Mouse (Mus musculus): ENCODE data around the gene Hcrtr1. TPM values are rescaled to one million over a fixed set of nuclear protein-coding genes. Genes with fewer than 3 reads are reported as not detected.

Gene Hcrtr1
- total RNA-seq, 2 experiments from 2014 or later: 11.2 TPM

DNA sequence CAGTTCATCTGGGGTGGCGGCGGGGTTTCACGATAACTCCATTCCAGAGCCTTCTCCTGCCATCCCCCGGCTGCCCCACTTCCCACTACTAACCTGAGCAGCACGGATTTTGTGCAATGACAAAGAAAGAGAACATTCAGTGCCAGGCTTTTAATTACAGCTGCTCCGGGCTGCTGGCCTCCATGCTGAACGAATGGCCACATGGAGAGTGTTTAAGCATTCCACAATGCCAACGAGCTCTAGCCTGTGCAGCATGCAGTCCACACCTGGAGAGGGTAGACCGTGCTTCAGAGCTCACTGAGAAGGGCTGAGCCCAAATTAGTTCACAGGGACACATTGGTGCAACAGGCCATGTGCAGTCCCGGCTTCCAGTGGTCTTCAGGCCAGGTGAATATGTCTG, 9.1 kb downstream of the Hcrtr1 start:
- DNase-seq (ENCODE audit: extremely low spot score in 1 of 2, low spot score in 2 of 2): no peak
- intact Hi-C loops (cut with DNase I): no loop called here

- peak in 1 of 2 experiments; percentile 19 for DNase-seq (ENCODE audit: extremely low spot score in 1 of 2, low spot score in 2 of 2)
- intact Hi-C loops (cut with DNase I): no loop called here
Measured at GRCm38 (mm10) chr4:130128907-130129306, 10.3 kb downstream of the Hcrtr1 start.

GRCm38 (mm10) chr4:130125935-130126334, 13.2 kb downstream of the Hcrtr1 start:
- intact Hi-C loops (cut with DNase I): no loop called here
- peak in 1 of 2 experiments; percentile 19 for DNase-seq (ENCODE audit: extremely low spot score in 1 of 2, low spot score in 2 of 2)

DNA sequence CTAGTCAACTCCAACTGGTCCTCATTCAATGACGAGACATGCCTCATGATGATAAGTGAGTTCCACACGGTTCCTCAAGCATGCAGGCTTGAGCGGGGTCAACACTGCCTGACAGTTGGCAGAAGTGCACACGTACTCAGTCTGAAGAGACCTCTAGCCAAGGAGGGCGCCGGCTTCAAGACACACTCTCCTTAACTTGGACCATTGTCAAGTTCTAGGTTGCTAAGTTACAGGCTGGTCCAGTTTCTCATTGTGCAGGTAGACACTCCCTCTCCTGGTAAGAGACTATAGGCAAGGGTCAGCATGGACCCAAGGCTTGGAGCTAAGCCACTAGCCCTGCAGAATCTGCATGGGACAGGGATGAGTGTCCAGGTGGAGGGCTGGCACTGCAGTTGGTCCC, 14.0 kb downstream of the Hcrtr1 start:
- DNase-seq (ENCODE audit: extremely low spot score in 1 of 2, low spot score in 2 of 2): no peak
- intact Hi-C loops (cut with DNase I): no loop called here

DNA sequence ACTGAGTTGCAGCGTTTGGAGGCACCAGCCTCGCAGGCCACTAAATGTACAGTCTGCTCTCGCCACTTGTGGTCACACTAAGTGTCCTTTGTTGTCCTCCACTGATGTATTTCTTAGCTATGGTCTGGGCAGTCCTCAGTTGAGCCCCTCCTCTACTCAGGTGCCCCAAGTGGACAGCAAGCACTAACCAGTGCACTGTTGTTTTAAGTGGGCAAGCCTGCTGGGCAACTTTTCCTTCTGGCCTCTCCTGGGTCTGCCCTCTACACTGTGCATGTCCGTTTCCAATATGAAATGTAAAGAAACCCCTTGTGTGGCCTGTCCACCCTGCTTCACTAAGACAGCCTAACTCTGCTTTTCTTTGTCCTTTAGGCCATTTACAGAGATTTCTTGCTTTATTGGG, 15.0 kb downstream of the Hcrtr1 start:
- intact Hi-C loops (cut with DNase I): no loop called here
- DNase-seq (ENCODE audit: extremely low spot score in 1 of 2, low spot score in 2 of 2): no peak

DNA sequence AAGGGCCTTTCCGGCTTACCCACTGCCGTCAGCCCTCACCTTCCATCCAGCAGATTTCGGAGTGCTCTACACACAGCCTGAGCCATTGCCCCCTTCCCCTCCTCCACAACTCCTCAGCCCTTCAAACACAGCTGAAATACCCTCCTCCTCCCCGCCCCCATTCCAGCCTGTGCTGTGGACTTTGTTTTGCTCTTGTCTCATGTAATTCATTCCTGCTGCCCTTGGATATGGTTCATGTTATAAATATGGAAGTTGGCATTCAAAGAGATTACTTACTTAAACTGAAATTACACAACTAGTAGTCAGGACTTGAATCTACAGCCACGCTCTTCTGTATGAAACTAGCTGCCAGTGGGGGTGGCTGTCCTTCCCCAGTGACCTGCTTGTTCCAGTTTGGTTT, 16.1 kb downstream of the Hcrtr1 start:
- intact Hi-C loops (cut with DNase I): no loop called here
- DNase-seq (ENCODE audit: extremely low spot score in 1 of 2, low spot score in 2 of 2): peak in 1 of 2 experiments; percentile 27

- intact Hi-C loops (cut with DNase I): no loop called here
- DNase-seq (ENCODE audit: extremely low spot score in 1 of 2, low spot score in 2 of 2): peak in 1 of 2 experiments; percentile 20
Measured at GRCm38 (mm10) chr4:130121560-130121959, 17.6 kb downstream of the Hcrtr1 start.

DNA sequence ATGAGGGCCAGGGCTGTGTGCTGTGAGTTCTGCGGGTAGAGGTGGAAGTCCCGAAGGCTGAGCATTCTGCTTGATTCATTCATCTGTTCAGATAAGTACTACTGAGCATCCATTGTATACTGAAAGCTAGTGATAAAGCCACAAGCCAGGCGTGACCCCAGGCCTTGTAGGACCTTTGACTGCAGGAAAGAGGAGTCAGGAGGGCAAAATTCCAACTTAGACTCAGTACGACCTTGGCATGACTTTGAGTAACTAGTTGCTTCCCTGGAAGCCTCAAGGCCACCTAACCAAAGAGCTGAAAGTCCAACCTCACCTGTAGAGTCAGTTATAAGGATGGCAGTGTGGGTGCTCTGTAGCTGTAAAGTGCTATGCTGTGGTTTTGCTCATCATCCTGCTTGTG, 18.4 kb downstream of the Hcrtr1 start:
- intact Hi-C loops (cut with DNase I): no loop called here

GRCm38 (mm10) chr4:130112732-130113131, 26.4 kb downstream of the Hcrtr1 start:
- DNase-seq (ENCODE audit: extremely low spot score in 1 of 2, low spot score in 2 of 2): no peak
- intact Hi-C loops (cut with DNase I): no loop called here

More for the DNA sequence above, 18.4 kb downstream of the Hcrtr1 start:
- DNase-seq (ENCODE audit: extremely low spot score in 1 of 2, low spot score in 2 of 2): no peak

DNA sequence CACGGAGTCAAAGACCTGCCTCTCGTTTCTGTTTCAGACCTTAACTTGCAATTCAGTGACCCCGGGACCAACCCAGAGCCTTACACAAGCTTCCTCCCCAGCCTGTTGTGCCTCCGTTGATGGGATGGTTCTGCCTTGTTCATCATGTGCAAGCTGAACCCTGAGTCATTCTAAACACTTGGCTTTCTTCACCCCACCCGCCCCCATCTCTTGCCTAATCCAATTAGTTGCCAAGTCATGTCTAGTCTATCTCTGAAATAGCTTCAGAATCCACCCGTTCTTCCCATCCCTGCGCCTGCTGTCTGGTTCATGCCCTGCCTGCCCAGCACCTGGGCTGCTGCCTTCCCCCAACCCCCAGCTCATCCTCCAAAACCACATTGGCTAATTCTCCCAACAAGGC, 26.9 kb downstream of the Hcrtr1 start:
- DNase-seq (ENCODE audit: extremely low spot score in 1 of 2, low spot score in 2 of 2): no peak
- intact Hi-C loops (cut with DNase I): no loop called here

DNA sequence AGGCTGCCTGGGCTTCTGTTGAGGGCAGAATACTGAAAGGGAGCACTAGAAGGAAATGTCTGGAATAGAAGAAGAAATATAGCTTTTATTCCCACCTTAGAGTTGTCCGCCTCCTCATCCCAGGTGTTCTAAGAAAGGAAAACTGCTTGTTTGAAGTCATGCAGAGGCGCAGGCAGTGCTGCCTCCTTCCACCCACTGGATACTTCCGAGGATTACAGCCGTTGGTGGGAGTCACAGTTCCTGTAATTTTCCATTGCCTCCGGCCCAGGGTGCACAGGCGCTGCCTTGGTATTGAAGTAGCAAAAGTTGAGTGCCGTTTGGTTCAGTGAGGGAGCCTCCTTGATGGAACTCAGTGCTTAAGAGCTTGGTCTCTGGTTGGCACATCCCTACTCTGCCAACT, 29.1 kb downstream of the Hcrtr1 start:
- intact Hi-C loops (cut with DNase I): no loop called here
- peak in 1 of 2 experiments; percentile 17 for DNase-seq (ENCODE audit: extremely low spot score in 1 of 2, low spot score in 2 of 2)

DNA sequence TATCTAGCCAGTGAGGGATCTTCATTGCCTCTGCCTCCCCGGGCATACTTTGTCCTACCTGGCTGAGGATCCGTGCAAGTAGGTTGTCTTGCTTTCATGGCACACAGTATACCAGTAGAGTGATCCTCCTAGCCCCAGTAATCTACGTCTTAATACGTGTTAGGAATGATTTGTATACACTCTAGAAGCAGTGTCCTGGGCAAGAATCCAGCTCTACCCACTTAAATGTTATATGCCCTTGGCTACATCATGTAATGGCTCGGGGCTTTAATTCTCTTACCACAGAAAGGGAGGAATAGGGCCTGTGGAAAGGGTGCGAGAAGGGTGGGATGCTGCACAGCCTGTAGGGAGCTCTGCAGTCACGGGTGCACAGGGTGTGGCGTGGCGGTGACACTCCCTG, 29.5 kb downstream of the Hcrtr1 start:
- no peak for DNase-seq (ENCODE audit: extremely low spot score in 1 of 2, low spot score in 2 of 2)
- intact Hi-C loops (cut with DNase I): no loop called here

- no peak for DNase-seq (ENCODE audit: extremely low spot score in 1 of 2, low spot score in 2 of 2)
- intact Hi-C loops (cut with DNase I): no loop called here
Measured at GRCm38 (mm10) chr4:130108929-130109328, 30.2 kb downstream of the Hcrtr1 start.

- intact Hi-C loops (cut with DNase I): no loop called here
- peak; percentile 100 for DNase-seq (ENCODE audit: extremely low spot score in 1 of 2, low spot score in 2 of 2)
Measured at GRCm38 (mm10) chr4:130107444-130108131, 31.6 kb downstream of the Hcrtr1 start.

GRCm38 (mm10) chr4:130107065-130107443, 32.1 kb downstream of the Hcrtr1 start:
- no peak for DNase-seq (ENCODE audit: extremely low spot score in 1 of 2, low spot score in 2 of 2)
- intact Hi-C loops (cut with DNase I): no loop called here

- no peak for DNase-seq (ENCODE audit: extremely low spot score in 1 of 2, low spot score in 2 of 2)
- intact Hi-C loops (cut with DNase I): no loop called here
Measured at GRCm38 (mm10) chr4:130104584-130104983, 34.6 kb downstream of the Hcrtr1 start.

GRCm38 (mm10) chr4:130103632-130104031, 35.5 kb downstream of the Hcrtr1 start:
- intact Hi-C loops (cut with DNase I): no loop called here
- no peak for DNase-seq (ENCODE audit: extremely low spot score in 1 of 2, low spot score in 2 of 2)

GRCm38 (mm10) chr4:130102111-130102651, 37.0 kb downstream of the Hcrtr1 start, which contains the start of gene Pef1:
Gene Pef1, plus strand, starts transcription at chr4:130102558.
- intact Hi-C loops (cut with DNase I): no loop called here
- DNase-seq (ENCODE audit: extremely low spot score in 1 of 2, low spot score in 2 of 2): peak in 1 of 2 experiments; percentile 49

DNA sequence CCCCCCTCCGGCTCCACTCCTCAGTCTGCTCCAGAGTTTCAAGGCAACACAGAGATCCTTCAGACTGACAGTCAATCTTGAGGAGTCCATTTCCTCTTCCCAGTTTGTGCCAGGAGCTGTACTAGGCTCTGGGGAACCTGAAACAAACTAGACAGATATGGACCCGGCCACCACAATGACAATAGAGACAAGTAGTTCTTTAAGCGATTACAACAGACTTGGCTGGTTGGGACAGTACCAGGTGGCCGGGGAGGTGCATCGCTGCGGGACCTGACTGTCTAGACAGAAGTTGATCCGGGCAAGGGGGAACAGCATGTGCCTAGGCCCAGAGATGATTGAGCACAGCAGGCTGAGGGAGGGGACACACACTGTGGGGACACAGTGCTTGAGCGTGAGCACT, 38.0 kb downstream of the Hcrtr1 start:
- intact Hi-C loops (cut with DNase I): no loop called here
- DNase-seq (ENCODE audit: extremely low spot score in 1 of 2, low spot score in 2 of 2): peak in 1 of 2 experiments; percentile 45

- DNase-seq (ENCODE audit: extremely low spot score in 1 of 2, low spot score in 2 of 2): no peak
- intact Hi-C loops (cut with DNase I): no loop called here
Measured at GRCm38 (mm10) chr4:130095137-130095536, 44.0 kb downstream of the Hcrtr1 start.

DNA sequence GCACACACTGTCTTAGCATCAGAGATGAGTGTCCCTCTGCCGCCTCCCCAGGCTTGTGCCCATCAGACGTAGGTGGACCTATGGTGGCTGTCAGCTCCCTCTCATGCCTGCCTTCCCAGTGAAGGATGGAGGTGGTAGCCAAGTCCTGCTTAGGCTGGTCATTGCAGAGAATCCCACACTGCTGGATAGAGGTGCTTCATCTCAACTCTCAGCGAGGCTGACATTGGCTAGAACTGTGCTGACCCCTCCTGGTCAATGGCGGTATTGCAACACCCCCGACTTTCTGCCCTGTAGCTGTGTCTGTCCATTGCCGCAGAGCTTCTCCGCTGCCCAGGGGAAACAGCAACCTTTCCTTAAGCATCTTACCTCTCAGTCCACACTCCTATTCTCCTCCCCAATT, 51.9 kb downstream of the Hcrtr1 start:
- peak; percentile 86 to 87 for DNase-seq (ENCODE audit: extremely low spot score in 1 of 2, low spot score in 2 of 2)
- intact Hi-C loops (cut with DNase I): loop anchor here (2.0 to 5.0 kb wide), 3 partner anchors 50 to 300 kb away; no protein-coding TSS in a partner anchor
